Mouse (Mus musculus): ENCODE data around the gene Eif1ax.
"Not testable (repeated sequence)": the region's sequence is repeated elsewhere in the genome, so short reads cannot be mapped to it uniquely, and the experiment has no call there.

DNA sequence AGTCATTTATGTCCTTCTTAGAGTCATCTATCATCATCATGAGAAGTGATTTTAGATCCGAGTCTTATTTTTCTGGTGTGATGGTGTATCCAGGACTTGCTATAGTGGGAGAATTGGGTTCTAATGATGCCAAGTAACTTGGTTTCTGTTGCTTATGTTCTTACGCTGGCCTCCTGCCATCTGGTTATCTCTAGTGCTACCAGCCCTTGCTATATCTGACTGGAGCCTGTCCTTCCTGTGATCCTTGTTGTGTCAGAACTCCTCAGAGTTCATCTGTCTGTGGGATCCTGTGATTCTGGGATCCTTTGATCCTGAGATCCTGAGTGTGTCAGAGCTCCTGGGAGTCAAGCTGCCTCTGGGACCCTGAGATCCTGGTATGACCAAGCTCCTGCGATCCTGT, 58.5 kb downstream of the Eif1ax start:
- not testable (repeated sequence) for TF ChIP-seq POLR2A (IDR thresholded peaks at IDR 0.05; ENCODE audit: low read depth, low read length); CTCF (IDR thresholded peaks at IDR 0.05; ENCODE audit: borderline replicate concordance, insufficient read depth, low read length)

Data from embryonic fibroblast, embryonic 13.5 days (primary cell).